Mouse (Mus musculus) layer of hippocampus, adult 8-10 months (tissue): ENCODE data around the gene Taf1. TPM values are rescaled to one million over a fixed set of nuclear protein-coding genes. Genes with fewer than 3 reads are reported as not detected.

Source experiments
- total RNA-seq, 4 experiments: library from RNA; stranded (reverse); gene quantifications; 2 replicates each; pipeline ENCODE4 v1.2.4; 2022

The Taf1 gene
- total RNA-seq, 4 experiments from 2014 or later, result 44.9 to 51.7 (median 48.5) TPM

Other genes starting within 250 kb of the Taf1 start
- gene Nlgn3, start 233.6 kb upstream of the Taf1 start, total RNA-seq, result 100 to 1,000 TPM; 164 to 172 (median 167) TPM
- gene Gjb1, start 156.4 kb upstream of the Taf1 start, total RNA-seq, result 10 to 100 TPM; 15.2 to 18.5 (median 17.0) TPM
- 100 to 1,000 TPM; 169 to 203 (median 194) TPM for gene Zmym3, start 111.9 kb upstream of the Taf1 start, total RNA-seq
- gene Nono, start 103.4 kb upstream of the Taf1 start, total RNA-seq, result 100 to 1,000 TPM; 121 to 138 (median 128) TPM
- gene Itgb1bp2, start 83.6 kb upstream of the Taf1 start, total RNA-seq, result 1 to 10 TPM in 3 of 4 experiments, not detected in 1; 1.2 to 2.1 (median 1.4) TPM
- 100 to 1,000 TPM; 185 to 278 (median 222) TPM for gene Ogt, start 107.3 kb downstream of the Taf1 start, total RNA-seq
- under 1 TPM in 1 of 4 experiments, not detected in 3; 0.32 TPM for gene Cxcr3, start 201.5 kb downstream of the Taf1 start, total RNA-seq